Mouse (Mus musculus) thymus, adult 2 months (tissue): ENCODE data around the gene Mfap4. TPM values are rescaled to one million over a fixed set of nuclear protein-coding genes. Genes with fewer than 3 reads are reported as not detected.

ENCODE experiments used
- DNase-seq: peaks from one replicate; pipeline ENCODE4 v3.0.0; 2021
- H3K27ac ChIP-seq: fragments of 200-500 bp; 2 replicates; pipeline ENCODE4 v1.5.1; 2012; ENCODE audit warnings: low read length, control low read depth; ENCODE audit not compliant: control insufficient read depth, insufficient read depth
- H3K27me3 ChIP-seq: fragments of 200-500 bp; 2 replicates; pipeline ENCODE4 v1.6.1; 2012; ENCODE audit warnings: mild to moderate bottlenecking, low read length, moderate library complexity, mixed read lengths; ENCODE audit not compliant: control insufficient read depth, insufficient read depth
- H3K36me3 ChIP-seq: fragments of 200-500 bp; 2 replicates; pipeline ENCODE4 v1.6.1; 2012; ENCODE audit warnings: mild to moderate bottlenecking, low read length, moderate library complexity; ENCODE audit not compliant: control insufficient read depth, insufficient read depth
- H3K4me1 ChIP-seq: fragments of 200-500 bp; replicated peaks from 2 replicates; pipeline ENCODE4 v1.6.1; 2012; ENCODE audit warnings: low read length; ENCODE audit not compliant: control insufficient read depth, insufficient read depth
- H3K4me3 ChIP-seq: fragments of 200-500 bp; 2 replicates; pipeline ENCODE4 v1.5.1; 2012; ENCODE audit warnings: mild to moderate bottlenecking, low read length, control low read depth, moderate library complexity; ENCODE audit not compliant: control insufficient read depth, insufficient read depth
- CTCF ChIP-seq: fragments of 200-500 bp; IDR thresholded peaks from 2 replicates; pipeline ENCODE4 v1.5.1; 2012; ENCODE audit warnings: mild to moderate bottlenecking, control low read depth, low read length, moderate library complexity, borderline replicate concordance; ENCODE audit not compliant: control insufficient read depth, poor library complexity, insufficient read depth; ENCODE audit errors: extremely low read depth
- POLR2A ChIP-seq: fragments of 200-500 bp; IDR thresholded peaks from 2 replicates; pipeline ENCODE4 v1.6.1; 2012; ENCODE audit warnings: mild to moderate bottlenecking, low read length, control low read depth, moderate library complexity; ENCODE audit not compliant: control insufficient read depth, poor library complexity, insufficient read depth; ENCODE audit errors: extremely low read depth
- WGBS: fragments of 180-500 bp; shearing (Covaris S2); methylation state at CpG from one replicate; pipeline ENCODE4 v1.1.7; 2018; 5-methylcytosine and 5-hydroxymethylcytosine counted together
- polyA plus RNA-seq: library from polyadenylated mRNA; depleted of rRNA; stranded (reverse); fragments of >200 nt; gene quantifications from 2 replicates; pipeline ENCODE4 v1.2.3, GENCODE M21; 2012

The Mfap4 gene
- polyA plus RNA-seq, 1 experiment, result 21.9 TPM

DNA sequence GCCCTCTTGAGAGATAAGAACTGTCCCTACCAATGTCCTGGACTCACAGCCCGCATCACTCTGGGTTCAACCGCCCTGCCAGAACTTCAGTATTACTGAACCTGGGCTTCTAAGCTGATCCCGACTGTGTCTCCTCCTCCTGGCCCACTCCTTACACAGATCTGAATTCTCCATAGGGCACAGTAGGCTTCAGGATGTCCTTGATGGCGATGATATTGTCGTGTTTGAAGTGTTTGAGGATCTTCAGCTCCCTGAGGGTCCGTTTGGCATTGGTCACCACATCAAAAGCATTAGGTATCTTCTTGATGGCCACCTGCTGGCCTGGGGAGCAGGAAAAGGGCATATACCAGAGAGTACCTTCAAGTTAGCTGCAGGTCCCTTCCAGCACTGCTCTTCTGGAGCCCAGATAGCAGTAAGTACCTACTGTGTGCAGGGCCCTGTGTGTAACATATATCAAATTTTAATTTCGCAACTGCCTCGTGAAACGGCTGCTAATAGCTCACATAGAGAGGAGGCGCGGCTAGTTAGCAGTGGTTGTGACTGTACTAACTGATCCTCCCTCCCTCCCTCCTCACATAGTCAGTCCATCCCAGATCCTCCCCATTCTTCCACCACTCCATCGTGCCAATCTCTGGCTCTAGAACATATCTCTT lies 7.6 kb downstream of the Mfap4 start:
- WGBS, result 90% methylated on average over 12 of the region's 12 CpGs
- Histone ChIP-seq H3K4me1 (peaks cover 11% of the 10 kb centered on the region), H3K36me3 (no peaks in the 10 kb centered on the region; the same call in none of the 2 replicates), H3K4me3 (no peak overlapping the region), H3K27ac (no peak overlapping the region), H3K27me3 (no peaks in the 10 kb centered on the region)
- DNase-seq, result no peak
- TF ChIP-seq POLR2A (no peak), CTCF (no peak)

- no peaks in the 10 kb centered on the region for H3K27me3 ChIP-seq
- no peaks in the 10 kb centered on the region; the same call in none of the 2 replicates for H3K36me3 ChIP-seq
- H3K4me3 ChIP-seq, result peak overlapping the region; percentile 75
- peaks cover 11% of the 10 kb centered on the region for H3K4me1 ChIP-seq
- no peak overlapping the region for H3K27ac ChIP-seq
- TF ChIP-seq POLR2A (no peak; the same call in 1 of the 2 replicates), CTCF (no peak)
- no peak for DNase-seq
- 5% methylated on average over 49 of the region's 50 CpGs for WGBS
Measured at GRCm38 (mm10) chr11:61493525-61494128, 8.4 kb downstream of the Mfap4 start.

DNA sequence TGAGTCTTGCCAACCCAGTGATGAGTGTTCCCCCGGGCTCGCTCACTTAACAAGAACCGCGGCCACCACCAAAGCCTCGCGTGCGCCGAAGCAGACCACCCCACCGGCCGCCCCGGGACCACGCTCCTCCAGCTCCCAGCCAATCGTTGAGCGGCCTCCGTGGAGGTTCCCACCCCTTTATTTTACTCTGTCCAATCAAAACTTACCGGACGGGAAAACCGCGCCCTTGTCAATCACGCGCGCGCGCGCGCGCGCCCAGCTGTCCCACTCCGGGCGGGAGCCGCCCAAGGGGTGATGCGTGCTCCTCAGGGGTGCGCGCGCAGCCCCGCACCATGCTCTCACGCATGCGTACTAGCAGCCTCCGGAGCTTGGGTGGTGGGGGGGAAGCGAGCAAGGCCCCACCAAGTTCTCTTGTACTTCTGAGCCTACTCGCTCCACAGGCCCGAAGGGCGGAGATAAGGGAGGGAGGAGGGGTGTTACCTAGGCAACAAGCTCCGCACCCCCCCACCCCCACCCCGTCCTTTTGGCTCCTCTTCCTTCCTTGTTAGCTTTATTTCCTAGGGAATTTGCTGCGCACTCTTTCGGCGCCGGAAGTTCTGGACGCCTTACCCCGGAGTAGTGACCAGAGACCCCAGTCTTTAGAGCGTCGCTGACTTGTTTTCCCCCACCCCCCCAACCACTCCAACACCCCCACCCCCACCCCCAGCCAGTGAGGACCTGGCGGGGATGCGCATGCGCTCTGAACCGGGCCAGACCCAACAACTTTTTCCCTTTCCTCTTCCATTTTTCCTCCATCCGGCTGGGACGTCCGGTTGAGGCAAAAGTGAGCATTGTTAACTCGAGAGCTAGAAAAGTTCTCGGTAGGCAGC lies 9.1 kb downstream of the Mfap4 start, which contains the start of gene Mapk7:
TSS of gene Mapk7 (minus strand) at position 278 of the 869 bp plus-strand sequence.
- Histone ChIP-seq H3K4me3 (peak within 1 kb of the TSS; percentile 75), H3K27ac (peak within 1 kb of the TSS; percentile 45), H3K36me3 (no peaks in the 10 kb centered on the region), H3K4me1 (peaks cover 11% of the 10 kb centered on the region), H3K27me3 (no peaks in the 10 kb centered on the region)
- WGBS, result under 1% methylated on average over 62 of the region's 62 CpGs
- DNase-seq, result peak; percentile 95
- peak; percentile 48; the same call in 1 of the 2 replicates for TF ChIP-seq POLR2A
- TF ChIP-seq CTCF, result 0 out of 2 replicates have a peak, but pooled peaks have one; percentile 50

GRCm38 (mm10) chr11:61495528-61495927 lies 10.3 kb downstream of the Mfap4 start:
- DNase-seq, result no peak
- 92% methylated on average over 2 of the region's 2 CpGs for WGBS
- Histone ChIP-seq H3K27me3 (no peaks in the 10 kb centered on the region), H3K4me3 (no peak overlapping the region), H3K27ac (no peak overlapping the region), H3K36me3 (no peaks in the 10 kb centered on the region), H3K4me1 (peaks cover 11% of the 10 kb centered on the region)
- no peak for TF ChIP-seq POLR2A
- TF ChIP-seq CTCF, result no peak

DNA sequence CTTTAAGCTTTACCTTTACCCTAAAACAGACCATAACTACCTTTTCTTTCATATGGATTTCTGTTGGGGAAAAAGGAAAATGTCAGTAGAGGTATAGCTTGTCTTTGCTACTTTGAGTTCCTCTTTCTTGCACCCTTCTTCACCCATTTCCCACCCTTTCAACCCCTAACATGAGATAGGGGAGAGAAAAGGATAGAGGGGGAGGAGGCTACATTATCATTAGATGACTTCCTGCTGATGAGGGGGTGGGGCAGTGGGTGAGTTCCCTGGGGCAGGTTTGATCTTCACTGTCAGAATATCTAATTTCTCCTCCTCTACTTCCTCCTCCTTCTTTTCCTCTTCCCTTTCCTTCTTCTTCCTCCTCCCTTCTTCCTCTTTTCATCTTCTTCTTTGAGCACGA lies 12.3 kb downstream of the Mfap4 start:
- TF ChIP-seq CTCF (no peak), POLR2A (no peak)
- Histone ChIP-seq H3K27me3 (no peaks in the 10 kb centered on the region), H3K27ac (no peak overlapping the region), H3K36me3 (no peaks in the 10 kb centered on the region), H3K4me3 (no peak overlapping the region), H3K4me1 (peaks cover 11% of the 10 kb centered on the region)
- 48% methylated on average over 1 of the region's 1 CpGs for WGBS
- DNase-seq, result no peak
